Mouse (Mus musculus) liver, embryonic 14.5 days (tissue): ENCODE results near the gene Mid2. TPM values are rescaled to one million over a fixed set of nuclear protein-coding genes. Genes with fewer than 3 reads are reported as not detected.
A peak's percentile ranks its signal among the peaks of the same experiment; 100 is the strongest.

ENCODE experiments used
- ATAC-seq: fragments of 200-750 bp; cut with Nextera tagmentation; 2 replicates; pipeline ENCODE4 v1.8.0; 2017; ENCODE audit warnings: moderate number of reproducible peaks, mild to moderate bottlenecking, moderate library complexity; ENCODE audit not compliant: insufficient read depth
- DNase-seq, 3 experiments: peaks; one replicate each; pipeline ENCODE4 v3.0.0-alpha.2; 2012 to 2013; ENCODE audit warnings: low read depth in 3 of 3, low spot score in 3 of 3
- H3K27ac ChIP-seq: fragments of 300-500 bp; sonication (generic); 2 replicates; pipeline ENCODE4 v1.5.1; 2014; ENCODE audit warnings: moderate library complexity, mild to moderate bottlenecking, control low read depth, inconsistent platforms
- H3K27me3 ChIP-seq: fragments of 300-500 bp; sonication (generic); 2 replicates; pipeline ENCODE4 v1.6.1; 2014; ENCODE audit warnings: mild to moderate bottlenecking, low read length, moderate library complexity; ENCODE audit not compliant: control insufficient read depth, insufficient read depth
- H3K36me3 ChIP-seq: fragments of 300-500 bp; sonication (generic); replicated peaks from 2 replicates; pipeline ENCODE4 v1.6.1; 2014; ENCODE audit warnings: low read depth; ENCODE audit not compliant: control insufficient read depth, insufficient read depth
- H3K4me1 ChIP-seq, 2 experiments: fragments of 200-500 bp in 1 of 2; fragments of 300-500 bp in 1 of 2; sonication (generic) in 1 of 2; replicated peaks; 2 replicates each; pipeline ENCODE4 v1.6.1; 2012 to 2014; ENCODE audit warnings: antibody characterized with exemption in 1 of 2, inconsistent platforms in 1 of 2, low read length in 1 of 2; ENCODE audit not compliant: control insufficient read depth in 2 of 2, insufficient read depth in 2 of 2
- H3K4me2 ChIP-seq: fragments of 300-500 bp; sonication (generic); 2 replicates; pipeline ENCODE4 v1.6.1; 2014; ENCODE audit warnings: low read depth, mild to moderate bottlenecking, control low read depth, moderate library complexity
- H3K4me3 ChIP-seq, 2 experiments: fragments of 200-500 bp in 1 of 2; fragments of 300-500 bp in 1 of 2; sonication (generic) in 1 of 2; 2 replicates each; pipeline ENCODE4 v1.5.1; 2012 to 2014; ENCODE audit warnings: low read depth in 2 of 2, low read length in 2 of 2, mild to moderate bottlenecking in 2 of 2, control low read depth in 1 of 2, inconsistent platforms in 1 of 2, moderate library complexity in 1 of 2; ENCODE audit not compliant: insufficient read depth in 1 of 2
- H3K9ac ChIP-seq: fragments of 300-500 bp; sonication (generic); replicated peaks from 2 replicates; pipeline ENCODE4 v1.6.1; 2014; ENCODE audit warnings: mild to moderate bottlenecking, control low read depth, moderate library complexity
- H3K9me3 ChIP-seq: fragments of 300-500 bp; sonication (generic); 2 replicates; pipeline ENCODE4 v1.6.1; 2016; ENCODE audit warnings: low read length, mixed read lengths; ENCODE audit not compliant: control insufficient read depth
- CTCF ChIP-seq: IDR thresholded peaks from 2 replicates; pipeline ENCODE4 v1.5.1; 2016; ENCODE audit warnings: antibody characterized with exemption, low read depth, control low read depth
- EP300 ChIP-seq: IDR thresholded peaks from 2 replicates; pipeline ENCODE4 v1.6.1; 2016; ENCODE audit warnings: antibody characterized with exemption, low read depth
- WGBS: fragments of 180-500 bp; shearing (Covaris S2); extraction: QIAGEN DNeasy Blood & Tissue Kit; methylation state at CpG from one replicate; pipeline ENCODE4 v1.1.7; 2014; ENCODE audit not compliant: insufficient replicate concordance; 5-methylcytosine and 5-hydroxymethylcytosine counted together
- polyA plus RNA-seq, 2 experiments: library from polyadenylated mRNA; depleted of rRNA in 1 of 2; stranded (reverse) in 1 of 2; unstranded in 1 of 2; fragments of >200 nt; fragmentation: Nextera tagmentation in 1 of 2; extraction: Ambion mirVana in 1 of 2; gene quantifications; 2 replicates each; pipeline versions ENCODE4 v1.2.1 to v1.2.3; 2012 to 2014

Gene Mid2
- polyA plus RNA-seq (2012; rRNA removed) (0.29 and 0.38 TPM in 2 replicates), polyA plus RNA-seq (2014; fragmentation: Nextera tagmentation; extraction: Ambion mirVana) (0.42 and 0.61 TPM in 2 replicates)

GRCm38 (mm10) chrX:140664479-140665241, at the start of gene Mid2:
Gene Mid2 (plus strand): TSS chrX:140664599.
- peak within 1 kb of the TSS; percentile 49 for H3K4me2 ChIP-seq
- H3K27ac ChIP-seq, result no peak within 1 kb of the TSS
- TF ChIP-seq CTCF (no peak), EP300 (no peak)
- H3K9me3 ChIP-seq, result no peaks in the 10 kb centered on the region
- no peak within 1 kb of the TSS for H3K9ac ChIP-seq
- peak within 1 kb of the TSS; percentile 43 to 54 for H3K4me3 ChIP-seq
- 13% methylated on average over 47 of the region's 68 CpGs for WGBS
- H3K27me3 ChIP-seq, result peaks cover 24% of the 10 kb centered on the region
- H3K36me3 ChIP-seq, result no peaks in the 10 kb centered on the region
- ATAC-seq (no peak), DNase-seq (no peak)
- no peaks in the 10 kb centered on the region for H3K4me1 ChIP-seq

GRCm38 (mm10) chrX:140624875-140625594, 39.4 kb upstream of the Mid2 start:
- ATAC-seq (no peak), DNase-seq (no peak)
- Histone ChIP-seq H3K27ac (no peak overlapping the region), H3K9ac (no peak overlapping the region), H3K4me1 (no peaks in the 10 kb centered on the region; a peak in 1 of 4 replicates), H3K36me3 (no peaks in the 10 kb centered on the region), H3K9me3 (no peaks in the 10 kb centered on the region), H3K27me3 (no peaks in the 10 kb centered on the region), H3K4me3 (no peak overlapping the region), H3K4me2 (peak overlapping the region; percentile 6; the same call in 1 of the 2 replicates)
- TF ChIP-seq CTCF, result no peak
- no peak for TF ChIP-seq EP300
- 33% methylated on average over 12 of the region's 12 CpGs for WGBS

- no peak for ATAC-seq
- Histone ChIP-seq H3K9me3 (no peaks in the 10 kb centered on the region), H3K9ac (no peak overlapping the region), H3K4me2 (no peak overlapping the region), H3K36me3 (no peaks in the 10 kb centered on the region), H3K27ac (no peak overlapping the region), H3K4me3 (no peak overlapping the region), H3K27me3 (no peaks in the 10 kb centered on the region), H3K4me1 (no peaks in the 10 kb centered on the region)
- TF ChIP-seq CTCF (no peak), EP300 (no peak)
- no peak for DNase-seq
- WGBS, result 49% methylated on average over 5 of the region's 5 CpGs
Measured at GRCm38 (mm10) chrX:140638028-140638427, 26.4 kb upstream of the Mid2 start.

GRCm38 (mm10) chrX:140639592-140639991, 24.8 kb upstream of the Mid2 start:
- Histone ChIP-seq H3K27ac (no peak overlapping the region), H3K9me3 (no peaks in the 10 kb centered on the region), H3K4me2 (no peak overlapping the region), H3K9ac (no peak overlapping the region), H3K36me3 (no peaks in the 10 kb centered on the region), H3K4me1 (no peaks in the 10 kb centered on the region), H3K4me3 (no peak overlapping the region), H3K27me3 (no peaks in the 10 kb centered on the region)
- no peak for DNase-seq
- no peak for ATAC-seq
- 51% methylated on average over 2 of the region's 2 CpGs for WGBS
- TF ChIP-seq CTCF (no peak), EP300 (no peak)

- no peak overlapping the region for H3K4me2 ChIP-seq
- peaks cover 18% of the 10 kb centered on the region for H3K27me3 ChIP-seq
Measured at GRCm38 (mm10) chrX:140660731-140661130, 3.7 kb upstream of the Mid2 start.

More at GRCm38 (mm10) chrX:140660731-140661130, 3.7 kb upstream of the Mid2 start:
- Histone ChIP-seq H3K4me3 (no peak overlapping the region), H3K36me3 (no peaks in the 10 kb centered on the region), H3K9me3 (no peaks in the 10 kb centered on the region), H3K4me1 (no peaks in the 10 kb centered on the region), H3K9ac (no peak overlapping the region), H3K27ac (no peak overlapping the region)
- ATAC-seq (no peak), DNase-seq (no peak)
- WGBS, result 17% methylated on average over 1 of the region's 1 CpGs
- TF ChIP-seq CTCF (no peak), EP300 (no peak)
